Mouse (Mus musculus) activated CD4-positive, CD25-positive, alpha-beta regulatory T cell, adult 4 months (primary cell): ENCODE measurements around the gene Snx33. TPM values are rescaled to one million over a fixed set of nuclear protein-coding genes. Genes with fewer than 3 reads are reported as not detected.

ENCODE experiments used
- ATAC-seq: one replicate; pipeline ENCODE4 v1.8.0; 2017
- polyA plus RNA-seq, 2 experiments: library from polyadenylated mRNA; unstranded; fragments of 100-300 nt; shearing (Covaris generic); gene quantifications; one replicate each; pipeline ENCODE4 v1.2.1; 2017

Gene Snx33
- polyA plus RNA-seq, 2 experiments from 2014 or later, result 3.1 to 5.2 TPM

- ATAC-seq, result no peak
These were observed 37.5 kb downstream of the Snx33 start for GRCm38 (mm10) chr9:56890522-56891250.

DNA sequence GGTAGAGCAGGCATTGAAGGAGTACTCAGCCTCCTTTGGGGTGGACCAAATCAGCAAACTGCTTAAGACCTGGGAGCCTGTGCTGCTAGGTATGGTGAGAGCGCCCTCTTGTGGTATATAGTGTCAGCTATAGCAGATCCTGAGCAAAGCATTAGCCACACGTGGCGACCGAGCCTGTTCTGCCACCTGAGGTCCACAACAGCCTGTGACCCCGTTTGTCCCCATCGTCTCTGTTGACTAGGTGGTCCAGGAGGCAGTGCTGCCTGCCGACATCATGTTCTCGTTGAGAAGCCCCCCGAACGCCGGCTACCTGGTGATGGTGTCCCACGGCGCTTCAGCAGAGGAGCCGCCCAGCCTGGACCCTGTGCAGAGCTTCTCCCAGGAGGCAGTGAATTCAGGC is 38.4 kb downstream of the Snx33 start:
- ATAC-seq, result no peak

DNA sequence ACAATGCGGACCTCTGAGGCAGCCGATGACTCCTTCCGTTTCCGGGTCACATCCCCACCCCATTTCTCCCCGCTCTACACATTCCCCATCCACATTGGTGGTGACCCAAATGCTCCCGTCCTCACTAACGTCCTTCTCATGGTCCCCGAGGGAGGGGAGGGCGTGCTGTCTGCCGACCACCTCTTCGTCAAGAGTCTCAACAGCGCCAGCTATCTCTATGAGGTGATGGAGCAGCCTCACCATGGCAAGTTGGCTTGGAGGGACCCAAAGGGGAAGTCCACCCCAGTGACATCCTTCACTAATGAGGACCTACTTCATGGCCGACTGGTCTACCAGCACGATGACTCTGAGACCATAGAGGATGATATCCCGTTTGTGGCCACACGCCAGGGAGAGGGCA is 40.6 kb downstream of the Snx33 start:
- no peak for ATAC-seq

GRCm38 (mm10) chr9:56886601-56887000 is 41.6 kb downstream of the Snx33 start:
- no peak for ATAC-seq

- ATAC-seq, result no peak
These were observed 42.1 kb downstream of the Snx33 start for GRCm38 (mm10) chr9:56886113-56886512.

DNA sequence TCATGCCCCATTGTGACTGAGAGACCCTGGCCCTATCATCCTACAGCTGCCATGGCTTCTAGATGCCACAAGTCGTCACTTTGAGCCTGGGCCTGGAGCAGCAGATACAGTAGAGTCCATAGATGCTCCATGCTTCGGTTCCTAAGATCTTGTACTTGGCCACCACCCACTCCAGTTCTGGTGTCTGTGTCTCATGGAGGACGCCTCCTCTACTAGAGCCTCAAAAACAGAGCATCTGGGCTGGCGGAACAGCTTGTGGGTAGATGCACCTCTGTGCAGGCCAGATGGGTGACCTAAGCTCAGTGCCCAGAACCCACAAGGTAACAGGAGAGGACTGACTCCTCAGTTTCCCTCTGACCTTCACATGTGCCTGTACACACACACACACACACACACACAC is 43.8 kb downstream of the Snx33 start:
- ATAC-seq, result no peak

- ATAC-seq, result no peak
These were observed 44.7 kb downstream of the Snx33 start for GRCm38 (mm10) chr9:56883470-56883869.

- no peak for ATAC-seq
These were observed 45.4 kb downstream of the Snx33 start for GRCm38 (mm10) chr9:56882818-56883217.

- ATAC-seq, result no peak
These were observed 45.9 kb downstream of the Snx33 start for GRCm38 (mm10) chr9:56882283-56882682.

- ATAC-seq, result no peak
These were observed 46.6 kb downstream of the Snx33 start for GRCm38 (mm10) chr9:56881539-56882082.

DNA sequence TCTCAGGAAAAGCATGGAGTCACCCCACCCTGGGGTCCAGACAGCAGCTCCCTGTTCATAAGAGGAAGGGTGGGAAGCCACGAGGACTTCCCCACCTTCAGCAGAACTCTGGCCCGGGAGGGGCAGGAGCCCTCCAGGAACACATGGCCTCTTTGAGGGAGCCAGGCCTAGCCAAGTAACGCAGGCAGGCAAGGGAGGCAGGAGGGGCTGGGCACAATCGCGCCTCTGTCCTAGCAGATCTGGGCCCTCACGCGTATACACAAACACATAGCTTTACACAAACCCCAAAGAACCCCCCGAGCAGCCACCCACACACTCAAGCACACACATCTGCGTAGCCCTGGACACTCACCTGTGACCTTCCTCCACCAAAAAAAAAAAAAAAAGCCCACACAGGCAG is 47.4 kb downstream of the Snx33 start:
- no peak for ATAC-seq

DNA sequence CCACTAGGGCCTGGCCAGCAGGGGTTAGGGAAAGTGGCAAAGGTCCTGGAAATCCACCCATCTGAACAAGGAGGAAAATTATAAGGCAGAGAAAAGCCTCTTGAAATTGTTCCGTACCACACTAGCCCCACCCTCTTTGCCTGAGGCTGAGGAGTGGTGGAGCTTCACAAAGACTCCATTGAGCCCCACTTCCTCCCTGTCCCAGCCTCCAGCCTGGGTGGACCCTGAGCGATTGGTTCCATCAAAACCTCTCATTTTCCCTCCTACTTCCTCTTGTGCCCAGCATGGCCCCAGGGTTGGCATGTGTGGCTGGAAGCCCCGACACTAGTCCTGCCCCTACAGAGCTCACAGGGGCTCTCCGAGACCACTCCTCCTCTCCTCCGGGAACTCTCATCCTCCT is 50.9 kb downstream of the Snx33 start:
- ATAC-seq, result no peak

DNA sequence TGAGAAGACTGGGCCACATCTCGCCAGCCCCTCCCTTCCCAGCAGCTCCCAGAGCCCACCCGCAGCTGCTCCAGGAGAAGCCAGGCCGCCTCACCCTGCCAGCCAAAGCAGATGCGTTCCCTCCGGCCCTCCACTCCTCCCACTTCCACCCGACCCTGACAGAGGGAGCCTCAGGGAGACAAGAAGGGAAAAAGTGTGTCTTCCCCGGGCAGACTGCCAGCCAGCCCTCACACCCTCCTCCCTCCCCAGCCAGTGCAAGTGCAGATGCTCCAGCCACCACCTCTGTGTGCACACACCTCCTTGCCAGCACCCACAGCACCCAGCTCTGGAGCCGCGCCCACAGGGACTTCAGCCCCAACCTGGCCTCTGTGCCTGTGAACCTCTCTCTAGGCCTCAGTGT is 51.4 kb downstream of the Snx33 start:
- ATAC-seq, result no peak

GRCm38 (mm10) chr9:56873097-56873496 is 55.1 kb downstream of the Snx33 start:
- no peak for ATAC-seq

DNA sequence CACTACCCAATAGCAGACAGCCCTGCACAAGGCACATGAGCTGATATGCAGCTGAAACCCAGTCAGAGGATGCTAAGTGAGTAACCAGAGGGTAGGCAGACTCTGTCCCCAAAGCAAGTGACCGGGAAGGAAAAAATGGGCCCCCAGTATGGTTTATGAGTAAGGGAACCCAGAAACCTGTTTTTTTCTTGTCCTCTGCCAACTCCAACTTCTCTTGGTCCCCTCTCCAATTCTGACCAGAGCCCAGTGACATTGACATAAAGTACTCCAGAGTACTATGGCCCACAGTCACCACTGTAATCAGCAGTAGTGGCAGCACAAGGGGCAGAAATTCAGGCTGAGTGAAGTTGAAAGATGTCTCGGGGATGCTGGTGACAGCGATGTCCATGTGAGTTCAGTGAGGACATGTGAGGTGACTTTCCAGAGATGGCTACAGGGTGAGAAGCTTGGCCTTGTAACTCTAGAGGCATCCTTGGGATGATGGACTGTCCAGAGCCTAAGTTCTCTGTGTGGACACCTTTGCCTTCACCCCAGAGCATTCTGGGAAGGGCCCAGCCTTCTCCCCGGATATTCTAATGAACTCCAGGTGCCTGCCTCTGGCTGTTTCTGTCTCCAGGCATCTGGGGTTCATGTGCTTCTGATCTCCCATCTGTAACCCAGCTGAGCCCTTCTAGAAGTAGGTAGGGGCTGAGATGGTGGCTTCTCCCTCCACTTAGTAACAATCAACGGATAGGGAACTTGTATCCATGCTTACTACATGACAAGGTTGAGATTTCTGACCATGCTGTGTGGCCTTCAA is 55.9 kb downstream of the Snx33 start:
- ATAC-seq, result no peak

GRCm38 (mm10) chr9:56871191-56871590 is 57.0 kb downstream of the Snx33 start:
- ATAC-seq, result no peak

GRCm38 (mm10) chr9:56870778-56871177 is 57.4 kb downstream of the Snx33 start:
- no peak for ATAC-seq

GRCm38 (mm10) chr9:56869552-56869951 is 58.6 kb downstream of the Snx33 start:
- no peak for ATAC-seq

- ATAC-seq, result no peak
These were observed 59.9 kb downstream of the Snx33 start for GRCm38 (mm10) chr9:56868292-56868691.
